Mouse (Mus musculus) megakaryocyte, embryonic 14.5 days (primary cell): ENCODE measurements around the gene Ngdn. TPM values are rescaled to one million over a fixed set of nuclear protein-coding genes. Genes with fewer than 3 reads are reported as not detected.
"Not testable (repeated sequence)": the region's sequence is repeated elsewhere in the genome, so short reads cannot be mapped to it uniquely, and the experiment has no call there.

Experiments used
- H3K27me3 ChIP-seq: replicated peaks from 2 replicates; pipeline ENCODE3; 2012; ENCODE audit warnings: inconsistent platforms
- H3K36me3 ChIP-seq: replicated peaks from 2 replicates; pipeline ENCODE3; 2012; ENCODE audit warnings: low read length, inconsistent platforms, mixed read lengths
- H3K4me1 ChIP-seq: 2 replicates; pipeline ENCODE4 v1.6.1; 2012; ENCODE audit warnings: inconsistent platforms
- H3K4me3 ChIP-seq: replicated peaks from 2 replicates; pipeline ENCODE3; 2012; ENCODE audit warnings: moderate library complexity, mild to moderate bottlenecking, inconsistent platforms
- H3K9me3 ChIP-seq: 2 replicates; pipeline ENCODE4 v1.6.1; 2012; ENCODE audit warnings: inconsistent platforms
- FLI1 ChIP-seq: IDR thresholded peaks from 2 replicates; pipeline ENCODE4 v1.6.1; 2012; ENCODE audit warnings: low read length, inconsistent platforms, mixed read lengths
- GATA1 ChIP-seq: IDR thresholded peaks from 3 replicates; pipeline ENCODE4 v1.6.1; 2012; ENCODE audit warnings: mixed read lengths, low read length, inconsistent platforms, borderline replicate concordance
- polyA plus RNA-seq: library from polyadenylated mRNA; stranded (reverse); fragments of >175 nt; gene quantifications from 2 replicates; pipeline ENCODE4 v1.2.3, GENCODE M21; 2012; ENCODE audit warnings: low replicate concordance; ENCODE audit not compliant: insufficient read depth

Ngdn gene
- polyA plus RNA-seq, 1 experiment, result 37.4 TPM

DNA sequence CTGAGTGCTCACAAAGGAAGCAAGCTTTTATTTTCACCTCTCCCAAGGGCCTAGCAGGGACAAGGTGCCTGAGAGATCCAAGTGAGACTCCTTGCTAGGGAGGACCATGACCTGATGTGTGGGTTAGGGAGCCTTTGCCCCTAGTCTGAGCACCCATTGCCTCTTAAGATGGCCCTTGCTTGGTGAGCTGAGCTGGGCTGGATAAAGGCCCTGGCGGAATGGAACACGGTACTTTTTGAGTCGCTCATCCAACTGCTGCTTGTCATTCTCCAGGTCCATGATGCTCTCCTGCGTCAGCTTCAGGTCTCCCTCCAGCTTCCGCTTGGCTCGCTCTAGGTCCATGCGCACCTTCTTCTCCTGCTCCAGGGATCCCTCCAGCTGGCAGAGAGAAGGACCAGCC, 33.3 kb upstream of the Ngdn start:
- H3K9me3 ChIP-seq, result no peaks in the 10 kb centered on the region
- H3K27me3 ChIP-seq, result peaks cover 48% of the 10 kb centered on the region
- no peak for TF ChIP-seq GATA1
- no peak for TF ChIP-seq FLI1
- H3K4me3 ChIP-seq, result no peak overlapping the region
- H3K36me3 ChIP-seq, result no peaks in the 10 kb centered on the region
- peaks cover 6% of the 10 kb centered on the region for H3K4me1 ChIP-seq

- not testable (repeated sequence) for H3K4me3 ChIP-seq, H3K9me3 ChIP-seq, H3K36me3 ChIP-seq, H3K4me1 ChIP-seq
- H3K27me3 ChIP-seq, result peaks cover 62% of the 10 kb centered on the region
Observed at GRCm38 (mm10) chr14:54988350-54988874, 26.8 kb upstream of the Ngdn start.

DNA sequence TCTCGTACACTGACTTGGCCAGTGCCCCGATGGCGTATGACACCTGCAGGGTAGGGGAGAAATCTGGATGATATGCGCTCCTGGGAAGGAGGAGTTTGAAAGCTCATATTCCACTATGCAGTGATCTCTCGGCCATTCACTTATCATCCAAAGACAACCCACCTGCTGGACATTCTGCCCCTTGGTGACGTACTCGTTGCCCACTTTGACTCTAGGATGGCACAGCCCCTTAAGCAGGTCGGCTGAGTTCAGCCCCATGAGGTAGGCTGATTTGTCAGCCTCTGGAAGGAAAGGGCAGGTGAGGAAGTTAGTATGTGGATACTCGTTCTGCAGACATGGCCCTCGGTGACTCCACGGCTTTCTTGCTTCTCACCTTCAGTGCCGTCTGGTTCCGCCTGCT, 26.4 kb upstream of the Ngdn start:
- H3K9me3 ChIP-seq, result no peaks in the 10 kb centered on the region
- no peaks in the 10 kb centered on the region for H3K36me3 ChIP-seq
- H3K4me1 ChIP-seq, result peaks cover 12% of the 10 kb centered on the region
- no peak overlapping the region for H3K4me3 ChIP-seq
- peaks cover 64% of the 10 kb centered on the region for H3K27me3 ChIP-seq
- TF ChIP-seq GATA1 (no peak), FLI1 (no peak)

GRCm38 (mm10) chr14:54989886-54990441, 25.3 kb upstream of the Ngdn start:
- H3K27me3 ChIP-seq, result peaks cover 70% of the 10 kb centered on the region
- H3K4me3 ChIP-seq, result no peak overlapping the region
- no peaks in the 10 kb centered on the region for H3K9me3 ChIP-seq
- peaks cover 16% of the 10 kb centered on the region for H3K4me1 ChIP-seq
- no peaks in the 10 kb centered on the region for H3K36me3 ChIP-seq
- no peak for TF ChIP-seq FLI1
- TF ChIP-seq GATA1, result no peak

- no peaks in the 10 kb centered on the region for H3K9me3 ChIP-seq
- H3K27me3 ChIP-seq, result peaks cover 79% of the 10 kb centered on the region
- no peak for TF ChIP-seq FLI1
- no peak for TF ChIP-seq GATA1
Observed at GRCm38 (mm10) chr14:54992196-54992595, 23.1 kb upstream of the Ngdn start.

GRCm38 (mm10) chr14:54993636-54994035, 21.6 kb upstream of the Ngdn start:
- peaks cover 17% of the 10 kb centered on the region for H3K4me1 ChIP-seq
- no peak overlapping the region for H3K4me3 ChIP-seq
- H3K27me3 ChIP-seq, result peaks cover 87% of the 10 kb centered on the region
- H3K36me3 ChIP-seq, result no peaks in the 10 kb centered on the region
- TF ChIP-seq GATA1 (no peak), FLI1 (no peak)
- no peaks in the 10 kb centered on the region for H3K9me3 ChIP-seq

More at GRCm38 (mm10) chr14:54992196-54992595, 23.1 kb upstream of the Ngdn start:
- Histone ChIP-seq H3K4me1 (peaks cover 17% of the 10 kb centered on the region), H3K4me3 (no peak overlapping the region), H3K36me3 (no peaks in the 10 kb centered on the region)

DNA sequence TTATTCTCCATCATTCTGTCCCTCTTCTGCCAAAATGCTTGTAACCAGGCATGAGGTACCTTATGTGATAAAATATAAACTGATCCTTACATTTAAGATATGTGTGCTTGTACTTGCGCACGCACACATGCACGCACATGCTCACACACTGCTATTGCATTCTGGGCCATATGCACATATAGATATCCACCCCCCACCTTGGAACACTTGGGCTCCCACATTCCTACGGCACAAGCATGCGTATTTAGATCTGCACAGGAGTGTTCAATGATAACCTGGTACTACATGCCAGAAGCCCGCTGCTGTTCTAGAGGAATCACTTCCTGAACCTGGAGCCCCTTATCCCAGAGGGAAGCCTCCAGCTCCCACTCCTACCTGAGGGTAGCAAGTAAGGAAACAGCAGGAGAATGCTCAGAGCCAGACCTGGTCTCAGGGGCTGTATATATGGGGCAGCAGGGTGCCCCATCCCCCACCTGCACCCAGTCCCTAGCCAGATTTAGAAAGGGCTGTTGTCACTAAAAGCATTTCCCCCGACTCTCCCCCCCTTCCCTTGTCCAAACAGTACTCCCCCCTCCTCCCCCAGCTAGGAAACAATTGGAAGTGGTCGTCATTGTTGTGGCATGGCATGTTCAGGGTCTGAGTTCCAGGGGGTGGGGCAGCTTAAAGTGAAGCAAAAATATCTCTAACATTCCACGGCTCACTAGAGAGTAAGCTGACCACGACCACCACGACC, 21.0 kb upstream of the Ngdn start, which contains the start of gene Myh7:
Myh7 (minus strand) TSS at position 491 of the 733 bp plus-strand sequence.
- Histone ChIP-seq H3K27me3 (peaks cover 87% of the 10 kb centered on the region), H3K4me3 (no peak within 1 kb of the TSS), H3K4me1 (peaks cover 14% of the 10 kb centered on the region)

GRCm38 (mm10) chr14:54994869-54995186, 20.4 kb upstream of the Ngdn start:
- no peak for TF ChIP-seq FLI1
- TF ChIP-seq GATA1, result no peak
- Histone ChIP-seq H3K9me3 (no peaks in the 10 kb centered on the region), H3K36me3 (no peaks in the 10 kb centered on the region), H3K4me3 (no peak overlapping the region), H3K4me1 (peaks cover 14% of the 10 kb centered on the region), H3K27me3 (peaks cover 85% of the 10 kb centered on the region)

More for the DNA sequence above, 21.0 kb upstream of the Ngdn start, which contains the start of gene Myh7:
- Histone ChIP-seq H3K36me3 (no peaks in the 10 kb centered on the region), H3K9me3 (no peaks in the 10 kb centered on the region)
- no peak for TF ChIP-seq FLI1

DNA sequence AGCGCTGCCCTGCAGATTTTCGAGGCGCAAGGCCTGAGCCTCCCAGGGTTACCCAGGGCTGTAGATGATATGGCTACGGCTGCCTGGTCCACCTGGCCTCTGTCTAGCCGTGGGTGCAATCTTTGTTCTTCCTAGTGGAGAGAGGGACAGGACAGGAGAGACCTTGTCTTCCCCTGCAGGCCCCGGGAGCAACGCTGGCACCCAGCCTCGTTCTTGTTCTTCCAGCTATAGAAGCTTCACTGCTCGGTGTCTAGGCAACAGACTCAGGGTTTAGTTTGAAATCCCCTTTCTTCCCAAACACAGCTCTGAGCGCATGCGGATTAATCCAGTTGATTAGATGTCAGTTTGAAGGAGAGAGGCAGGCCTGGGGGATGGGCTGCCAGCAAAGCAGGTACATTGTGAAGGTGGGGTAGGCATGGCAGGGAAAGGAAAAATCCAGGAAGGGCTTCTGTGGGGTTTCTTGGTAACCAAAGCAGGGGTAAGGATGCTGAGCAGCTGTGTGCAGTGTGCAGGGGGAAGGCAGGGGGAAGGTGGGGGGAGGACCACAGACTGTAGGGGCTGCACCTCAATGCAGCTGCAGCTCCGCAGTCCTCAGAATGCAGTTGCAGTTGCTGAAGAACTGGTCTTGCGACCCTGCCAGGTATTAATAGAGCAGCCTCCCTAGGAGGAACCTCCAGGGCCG, 19.7 kb upstream of the Ngdn start:
- peaks cover 81% of the 10 kb centered on the region for H3K27me3 ChIP-seq
- no peak overlapping the region for H3K4me3 ChIP-seq
- no peaks in the 10 kb centered on the region for H3K9me3 ChIP-seq
- H3K36me3 ChIP-seq, result no peaks in the 10 kb centered on the region
- H3K4me1 ChIP-seq, result peaks cover 14% of the 10 kb centered on the region
- no peak for TF ChIP-seq GATA1
- no peak for TF ChIP-seq FLI1

- H3K4me1 ChIP-seq, result peaks cover 14% of the 10 kb centered on the region
- peaks cover 5% of the 10 kb centered on the region for H3K9me3 ChIP-seq
- peaks cover 81% of the 10 kb centered on the region for H3K27me3 ChIP-seq
- no peak overlapping the region for H3K4me3 ChIP-seq
- no peaks in the 10 kb centered on the region for H3K36me3 ChIP-seq
- no peak for TF ChIP-seq GATA1
Observed at GRCm38 (mm10) chr14:54996793-54997192, 18.5 kb upstream of the Ngdn start.

- Histone ChIP-seq H3K27me3 (peaks cover 79% of the 10 kb centered on the region), H3K9me3 (peaks cover 5% of the 10 kb centered on the region), H3K4me3 (no peak overlapping the region), H3K36me3 (no peaks in the 10 kb centered on the region), H3K4me1 (peaks cover 18% of the 10 kb centered on the region)
- TF ChIP-seq FLI1 (no peak), GATA1 (no peak)
Observed at GRCm38 (mm10) chr14:54997297-54997696, 18.0 kb upstream of the Ngdn start.
